Mouse (Mus musculus): ENCODE data around the gene Serinc5.
"Not testable (repeated sequence)": the region's sequence is repeated elsewhere in the genome, so short reads cannot be mapped to it uniquely, and the experiment has no call there.

The Serinc5 gene

DNA sequence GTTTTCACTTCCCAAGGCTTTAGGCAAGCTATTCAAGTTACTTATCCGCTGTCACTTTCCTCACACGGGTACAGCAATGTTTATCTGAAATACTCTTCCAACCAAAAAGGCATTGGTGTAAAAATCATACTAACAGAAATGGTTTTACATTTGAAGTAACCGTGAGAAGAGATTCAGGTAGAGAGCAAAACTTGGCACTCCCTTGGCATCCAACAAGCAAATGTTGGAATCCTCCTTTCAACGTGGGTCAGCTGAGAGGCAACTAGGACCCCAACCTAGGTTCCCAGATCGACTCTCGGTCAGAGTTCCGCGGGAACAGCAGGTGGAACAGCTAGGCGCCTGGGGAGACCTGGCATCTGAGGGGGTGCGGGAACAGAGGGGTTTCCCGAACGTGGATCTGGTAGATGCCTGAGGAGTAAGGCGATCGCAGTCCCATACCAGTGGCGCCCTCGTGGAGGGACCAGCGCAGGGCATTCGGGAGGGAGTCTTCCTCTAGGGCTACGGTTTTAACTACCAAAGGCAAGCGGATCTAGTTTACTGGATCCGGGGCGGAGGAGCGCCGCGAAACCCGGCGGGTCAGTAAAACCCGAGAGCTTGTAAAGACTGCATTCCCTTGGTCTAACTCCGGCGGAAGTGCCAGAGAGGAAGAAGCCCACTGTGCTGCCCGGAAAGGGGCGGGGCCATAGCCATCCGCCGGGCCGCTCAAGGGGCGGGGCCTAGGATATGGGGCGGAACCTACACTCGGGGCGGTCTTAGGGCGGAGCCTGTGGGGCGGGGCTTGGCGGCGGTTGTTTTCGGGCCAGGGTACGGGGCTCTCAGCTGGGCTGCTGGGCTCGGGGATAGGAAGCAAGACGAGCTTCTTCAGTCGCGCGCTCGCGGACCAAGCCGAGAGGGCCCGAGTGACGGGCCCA is at the start of gene Serinc5:
Serinc5 (plus strand) TSS at position 781 of the 911 bp plus-strand sequence.
- peak; percentile 96 for DNase-seq (ENCODE audit: low spot score)

DNA sequence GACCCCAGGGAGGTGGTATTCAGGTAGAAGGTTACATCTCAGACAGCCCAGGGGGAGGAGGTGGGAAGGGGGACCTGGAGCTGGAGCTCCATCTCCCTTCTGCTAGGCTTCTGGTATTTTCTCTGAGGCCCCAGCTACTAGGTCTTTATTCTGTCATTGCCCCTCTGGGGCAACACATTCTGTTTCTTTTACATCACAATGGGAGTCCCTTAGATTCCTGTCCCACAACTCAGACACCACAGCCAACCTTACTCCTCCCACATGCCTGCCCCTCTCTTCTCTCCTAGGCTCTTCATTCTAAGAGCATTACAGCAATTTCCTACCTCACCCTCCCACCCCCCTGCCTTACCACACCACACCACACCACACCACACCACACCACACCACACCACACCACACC is 34.8 kb upstream of the Serinc5 start, which contains the start of gene Spz1:
Spz1 (minus strand) TSS at position 101 of the 400 bp plus-strand sequence.
- DNase-seq (ENCODE audit: low spot score), result no peak

DNA sequence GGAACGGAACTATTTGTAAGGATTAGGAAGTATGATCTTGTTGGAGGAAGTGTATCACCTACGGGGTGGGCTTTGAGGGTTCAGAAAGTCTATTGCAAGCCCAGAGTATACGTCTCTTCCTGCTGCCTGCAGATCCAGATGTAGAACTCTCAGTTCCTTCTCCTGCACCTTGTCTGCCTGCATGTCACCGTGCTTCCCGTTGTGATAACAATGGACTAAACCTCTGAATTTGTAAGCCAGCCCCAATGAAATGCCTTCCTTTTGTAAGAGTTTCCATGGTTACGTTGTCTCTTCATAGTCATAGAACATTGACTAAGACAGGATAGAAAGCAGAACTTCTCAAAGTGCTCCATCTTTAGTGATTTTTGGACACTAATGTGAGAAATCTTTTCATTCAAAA is 34.2 kb upstream of the Serinc5 start:
- DNase-seq (ENCODE audit: low spot score), result no peak

DNA sequence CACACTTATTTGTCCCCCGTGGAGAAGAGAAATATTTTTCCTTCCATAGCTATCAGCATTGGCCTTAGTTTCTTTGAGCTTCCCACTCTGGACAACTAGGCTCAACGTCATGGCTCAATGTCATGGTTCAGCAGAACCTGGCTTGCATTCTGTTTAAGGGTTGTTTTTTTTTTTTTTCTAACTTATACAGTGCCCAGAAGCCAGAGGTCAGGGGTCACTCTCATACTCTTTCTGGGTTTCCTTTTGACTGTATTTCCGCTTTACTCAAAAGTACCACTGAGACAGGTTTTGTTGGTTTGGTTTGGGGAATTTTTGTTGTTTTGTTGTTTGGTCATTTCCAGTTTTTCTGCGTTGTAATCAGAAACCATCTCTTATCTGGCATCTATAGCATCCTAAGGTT is 32.7 kb upstream of the Serinc5 start:
- no peak for DNase-seq (ENCODE audit: low spot score)

GRCm38 (mm10) chr13:92580220-92581043 is 30.5 kb upstream of the Serinc5 start:
- DNase-seq (ENCODE audit: low spot score), result peak; percentile 51

DNA sequence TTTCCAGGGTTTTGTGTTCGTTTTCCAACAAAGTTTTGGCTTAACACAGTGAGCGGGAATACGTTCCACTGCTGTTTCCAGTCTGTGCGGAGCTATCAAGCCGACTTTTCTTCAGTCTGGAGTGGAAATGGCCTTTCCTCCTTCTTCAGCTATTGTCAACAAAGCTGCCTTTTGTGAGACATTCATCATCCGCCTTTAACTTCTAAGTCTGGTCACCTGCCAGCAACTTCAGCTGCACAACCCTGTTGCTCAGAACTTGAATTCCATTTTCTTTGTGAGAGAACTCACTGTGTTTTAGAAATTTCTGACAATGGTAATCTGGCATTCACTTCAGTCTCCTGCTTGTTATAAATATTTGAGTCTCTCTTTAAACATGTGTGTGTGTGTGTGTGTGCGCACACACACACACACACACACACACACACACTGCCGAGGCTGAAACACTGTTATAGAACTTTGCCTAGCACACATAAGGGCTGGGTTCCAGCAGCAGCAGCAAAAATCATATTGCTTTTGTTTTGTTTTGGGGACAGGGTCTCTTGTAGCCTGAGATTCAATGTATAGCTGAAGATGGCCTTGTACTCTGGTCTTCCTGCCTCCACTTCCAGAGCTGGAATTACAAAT is 26.7 kb upstream of the Serinc5 start:
- no peak for DNase-seq (ENCODE audit: low spot score)

DNA sequence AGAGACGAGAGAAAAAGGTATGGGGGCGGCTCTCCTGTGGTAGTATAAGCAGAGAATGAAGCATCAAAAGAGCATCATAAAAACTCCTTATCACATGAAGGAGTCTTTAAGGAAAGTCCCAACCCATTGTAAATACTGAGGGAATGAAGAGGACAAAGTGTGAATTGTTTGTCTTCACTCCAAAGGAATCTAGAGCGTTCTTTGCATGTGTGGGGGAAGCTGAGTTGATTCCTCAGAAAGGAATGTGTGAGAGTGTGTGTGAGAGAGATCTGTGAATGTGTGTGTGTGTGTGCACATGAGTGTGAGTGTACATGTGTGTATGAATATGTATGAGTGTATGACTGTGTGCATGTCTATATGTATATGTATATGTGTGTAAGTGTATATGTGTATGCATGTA is 22.2 kb upstream of the Serinc5 start:
- DNase-seq (ENCODE audit: low spot score), result no peak

- DNase-seq (ENCODE audit: low spot score), result no peak
Observed at GRCm38 (mm10) chr13:92589255-92589654, 21.6 kb upstream of the Serinc5 start.

- no peak for DNase-seq (ENCODE audit: low spot score)
Observed at GRCm38 (mm10) chr13:92591225-92591624, 19.7 kb upstream of the Serinc5 start.

DNA sequence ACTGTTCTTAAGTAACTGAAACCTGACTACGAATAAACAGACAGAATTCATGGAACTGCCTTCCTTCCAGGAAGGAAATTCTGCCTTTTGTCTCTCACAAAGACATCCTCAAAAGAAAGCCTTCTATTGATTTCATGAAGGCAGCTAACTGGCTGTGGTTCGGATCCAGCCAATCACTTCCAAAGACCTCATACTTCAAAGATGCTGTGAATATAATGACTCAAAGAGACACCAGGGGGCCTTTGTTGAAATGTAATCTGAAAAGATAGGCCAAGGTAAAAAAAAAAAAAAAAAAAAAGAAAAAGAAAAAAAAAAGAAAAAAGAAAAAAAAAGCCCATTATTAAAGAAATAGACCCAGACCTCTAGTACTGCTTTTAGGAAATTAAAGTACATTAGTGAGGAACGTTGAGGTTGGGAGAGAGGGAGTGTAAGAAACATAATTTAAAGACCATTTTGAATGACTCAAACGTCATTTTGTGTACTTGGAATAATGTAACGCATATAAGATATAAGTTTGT is 18.6 kb upstream of the Serinc5 start:
- DNase-seq (ENCODE audit: low spot score), result no peak

DNA sequence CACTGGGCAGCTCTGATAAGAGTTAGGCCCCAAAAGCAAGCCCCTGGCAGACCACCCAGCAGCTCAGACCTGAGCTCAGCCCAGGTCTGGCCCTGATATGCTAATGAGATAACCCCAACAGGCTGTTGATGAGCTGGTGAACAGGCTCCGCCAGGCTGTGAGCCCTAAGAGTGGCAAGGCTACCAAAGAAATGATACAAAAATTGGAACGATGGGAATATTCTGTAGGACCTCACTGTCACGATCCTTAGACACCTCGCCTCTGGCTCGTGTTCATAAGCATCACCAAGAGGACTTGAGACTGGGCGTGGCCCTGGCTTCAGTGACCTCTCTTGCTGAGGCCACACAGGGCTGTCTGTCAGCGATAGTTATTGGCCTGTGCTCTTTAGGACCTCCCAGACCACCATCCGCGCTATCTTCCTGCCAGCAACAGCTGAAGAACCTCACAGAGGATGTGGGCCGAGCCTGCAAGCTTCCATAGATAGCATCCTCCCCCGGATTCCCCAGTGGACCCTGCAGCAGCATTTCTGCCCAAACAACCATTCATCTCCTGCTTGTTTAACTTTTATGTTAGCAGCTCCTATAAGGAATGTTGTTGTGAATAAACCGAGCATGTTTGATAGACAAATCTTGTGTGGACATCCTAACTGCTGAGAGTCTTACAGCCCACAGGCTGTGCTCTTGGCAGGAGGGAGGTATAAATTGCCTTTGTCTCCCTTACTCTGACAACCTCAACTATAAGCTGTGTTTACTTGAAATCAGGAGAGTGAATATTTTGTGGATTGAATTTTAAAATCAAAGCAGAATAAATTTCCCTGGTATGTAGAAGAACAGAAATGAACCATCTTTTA is 17.9 kb upstream of the Serinc5 start:
- DNase-seq (ENCODE audit: low spot score), result peak; percentile 56

- no peak for DNase-seq (ENCODE audit: low spot score)
Observed at GRCm38 (mm10) chr13:92593731-92594396, 17.0 kb upstream of the Serinc5 start.

GRCm38 (mm10) chr13:92594481-92594880 is 16.4 kb upstream of the Serinc5 start:
- no peak for DNase-seq (ENCODE audit: low spot score)

GRCm38 (mm10) chr13:92594907-92595306 is 16.0 kb upstream of the Serinc5 start:
- no peak for DNase-seq (ENCODE audit: low spot score)

GRCm38 (mm10) chr13:92595424-92595823 is 15.5 kb upstream of the Serinc5 start:
- DNase-seq (ENCODE audit: low spot score), result no peak

GRCm38 (mm10) chr13:92605306-92605705 is 5.6 kb upstream of the Serinc5 start:
- DNase-seq (ENCODE audit: low spot score), result not testable (repeated sequence)

DNA sequence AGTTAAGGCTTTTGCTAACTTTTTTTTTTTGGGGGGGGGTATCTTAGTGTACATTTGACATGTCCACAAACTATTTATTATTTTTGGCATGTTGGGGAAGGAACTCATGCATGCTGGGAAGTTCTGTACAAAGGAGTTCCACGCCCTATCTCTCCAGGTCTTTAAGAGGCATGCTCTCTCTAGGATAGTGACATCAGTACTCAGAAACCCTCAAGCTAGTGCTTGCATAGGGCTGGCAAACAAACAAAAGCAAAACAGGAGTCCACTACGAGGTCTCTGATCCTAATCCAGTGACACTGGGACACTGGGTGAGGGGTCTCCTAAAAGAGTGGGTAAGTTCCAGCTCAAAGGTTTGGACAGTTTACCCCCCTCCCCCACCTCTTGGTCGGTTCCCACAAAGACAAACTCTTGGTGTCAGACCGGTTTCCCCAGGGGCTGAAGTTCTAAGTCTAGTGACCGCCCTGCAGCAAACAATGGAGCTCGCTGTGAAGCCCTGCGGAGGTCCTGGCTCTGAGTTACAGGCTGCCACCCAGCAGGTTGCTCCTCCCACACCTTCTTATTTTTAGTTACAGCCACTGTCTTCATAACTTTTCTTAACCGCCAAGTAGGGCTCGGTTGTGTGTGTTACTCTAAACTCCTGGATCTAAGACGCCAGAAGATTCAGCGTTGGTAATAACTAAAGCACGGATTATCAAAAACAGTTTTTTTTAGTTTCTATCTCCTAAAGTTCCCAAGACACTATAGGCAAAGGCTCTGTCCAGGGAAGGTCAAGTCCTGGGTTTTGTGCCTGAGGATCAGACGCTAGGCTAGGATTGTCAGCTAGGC is 1.2 kb upstream of the Serinc5 start:
- peak; percentile 64 for DNase-seq (ENCODE audit: low spot score)

- no peak for DNase-seq (ENCODE audit: low spot score)
Observed at GRCm38 (mm10) chr13:92611254-92611784, 428 bp downstream of the Serinc5 start.

GRCm38 (mm10) chr13:92611917-92612316 is 1.0 kb downstream of the Serinc5 start:
- no peak for DNase-seq (ENCODE audit: low spot score)

Measured in testis, postnatal 14 days (tissue).